Mouse (Mus musculus) liver, embryonic 14.5 days (tissue): ENCODE data around the gene Ambn.

ENCODE experiments used
- CTCF ChIP-seq: IDR thresholded peaks from 2 replicates; pipeline ENCODE4 v1.5.1; 2016; ENCODE audit warnings: antibody characterized with exemption, low read depth, control low read depth
- EP300 ChIP-seq: IDR thresholded peaks from 2 replicates; pipeline ENCODE4 v1.6.1; 2016; ENCODE audit warnings: antibody characterized with exemption, low read depth

GRCm38 (mm10) chr5:88508555-88508954 lies 52.8 kb downstream of the Ambn start:
- TF ChIP-seq CTCF, result no peak
- TF ChIP-seq EP300, result no peak
